Mouse (Mus musculus): ENCODE measurements around the gene Trim31. TPM values are rescaled to one million over a fixed set of nuclear protein-coding genes. Genes with fewer than 3 reads are reported as not detected.

Gene Trim31
- polyA plus RNA-seq, 1 experiment from 2014 or later = not detected

DNA sequence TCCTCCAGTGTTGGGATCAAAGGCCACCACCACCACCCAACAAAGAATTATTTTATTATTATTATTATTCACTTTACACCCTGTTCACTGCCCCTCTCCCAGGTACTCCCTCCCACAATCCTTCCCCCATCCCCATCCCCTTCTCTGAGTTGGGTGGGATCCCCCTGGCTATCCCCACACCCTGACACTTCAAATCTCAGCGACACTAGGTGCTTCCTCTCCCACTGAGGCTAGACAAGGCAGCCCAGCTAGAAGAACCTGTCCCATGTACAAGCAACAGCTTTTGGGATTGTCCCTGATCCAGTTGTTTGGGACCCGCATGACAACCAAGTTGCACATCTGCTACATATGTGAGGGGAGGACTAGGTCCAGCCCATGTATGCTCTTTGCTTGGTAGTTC lies 54.7 kb downstream of the Trim31 start:
- Histone ChIP-seq H3K27ac (replicated peaks) (no peak overlapping the region), H3K4me2 (no peak overlapping the region), H3K27me3 (no peaks in the 10 kb centered on the region), H3K4me3 (no peak overlapping the region), H3K36me3 (peaks cover 26% of the 10 kb centered on the region), H3K9me3 (no peaks in the 10 kb centered on the region), H3K9ac (no peak overlapping the region), H3K4me1 (replicated peaks) (peaks cover 35% of the 10 kb centered on the region)
- WGBS = 92% methylated on average over 2 of the region's 2 CpGs
- ATAC-seq (ENCODE audit: low read depth) = no peak

GRCm38 (mm10) chr17:36953062-36953461 lies 55.1 kb downstream of the Trim31 start:
- H3K4me1 ChIP-seq (replicated peaks) = peaks cover 35% of the 10 kb centered on the region
- no peak for ATAC-seq (ENCODE audit: low read depth)
- no peak overlapping the region for H3K4me2 ChIP-seq
- H3K36me3 ChIP-seq = peaks cover 26% of the 10 kb centered on the region
- H3K27ac ChIP-seq (replicated peaks) = no peak overlapping the region
- H3K9me3 ChIP-seq = no peaks in the 10 kb centered on the region
- WGBS = 96% methylated on average over 1 of the region's 1 CpGs
- no peak overlapping the region for H3K9ac ChIP-seq
- no peaks in the 10 kb centered on the region for H3K27me3 ChIP-seq
- H3K4me3 ChIP-seq = no peak overlapping the region

- H3K9me3 ChIP-seq = no peaks in the 10 kb centered on the region
- H3K36me3 ChIP-seq = peaks cover 13% of the 10 kb centered on the region; the same call in 1 of the 2 replicates
- H3K9ac ChIP-seq = peak within 1 kb of the TSS; percentile 91
- H3K4me2 ChIP-seq = peak within 1 kb of the TSS; percentile 90
- peak within 1 kb of the TSS; percentile 67 for H3K4me3 ChIP-seq
- ATAC-seq (ENCODE audit: low read depth) = peak; percentile 97
- H3K4me1 ChIP-seq (replicated peaks) = peaks cover 28% of the 10 kb centered on the region
- H3K27me3 ChIP-seq = no peaks in the 10 kb centered on the region
- WGBS = under 1% methylated on average over 46 of the region's 46 CpGs
- H3K27ac ChIP-seq (replicated peaks) = peak within 1 kb of the TSS; percentile 85
Measured at GRCm38 (mm10) chr17:36957999-36958743, 60.3 kb downstream of the Trim31 start, which contains the start of the genes Znrd1 and Znrd1as. Gene Znrd1, minus strand, starts transcription at chr17:36958559. Gene Znrd1as, plus strand, starts transcription at chr17:36958592.

- peak; percentile 33 for ATAC-seq (ENCODE audit: low read depth)
- 10% methylated on average over 12 of the region's 12 CpGs for WGBS
- peaks cover 13% of the 10 kb centered on the region; the same call in 1 of the 2 replicates for H3K36me3 ChIP-seq
- H3K9me3 ChIP-seq = no peaks in the 10 kb centered on the region
- peak overlapping the region; percentile 67 for H3K4me3 ChIP-seq
- H3K4me1 ChIP-seq (replicated peaks) = peaks cover 28% of the 10 kb centered on the region
- H3K4me2 ChIP-seq = peak overlapping the region; percentile 90
- H3K27me3 ChIP-seq = no peaks in the 10 kb centered on the region
- H3K9ac ChIP-seq = peak overlapping the region; percentile 77
- H3K27ac ChIP-seq (replicated peaks) = peak overlapping the region; percentile 85; the same call in 1 of the 2 replicates
Measured at GRCm38 (mm10) chr17:36958884-36959283, 61.0 kb downstream of the Trim31 start.

Other genes starting within 250 kb of the Trim31 start
- not detected in 2 replicates for gene H2-M1, start 225.9 kb upstream of the Trim31 start, polyA plus RNA-seq (2015; fragmentation: Nextera tagmentation; extraction: Ambion mirVana)
- not detected in 2 replicates for gene H2-M10.5, start 125.2 kb upstream of the Trim31 start, polyA plus RNA-seq (2015; fragmentation: Nextera tagmentation; extraction: Ambion mirVana)
- gene H2-M10.6, start 85.9 kb upstream of the Trim31 start, polyA plus RNA-seq (2015; fragmentation: Nextera tagmentation; extraction: Ambion mirVana) = not detected in 2 replicates
- 48.0 and 48.2 TPM in 2 replicates for gene Trim26, start 61.0 kb upstream of the Trim31 start, polyA plus RNA-seq (2015; fragmentation: Nextera tagmentation; extraction: Ambion mirVana)
- gene Trim15, start 30.9 kb upstream of the Trim31 start, polyA plus RNA-seq (2015; fragmentation: Nextera tagmentation; extraction: Ambion mirVana) = 0.43 and 0.61 TPM in 2 replicates
- 1.3 and 1.6 TPM in 2 replicates for gene Trim10, start 28.5 kb upstream of the Trim31 start, polyA plus RNA-seq (2015; fragmentation: Nextera tagmentation; extraction: Ambion mirVana)
- not detected in 2 replicates for gene Trim40, start 8.0 kb upstream of the Trim31 start, polyA plus RNA-seq (2015; fragmentation: Nextera tagmentation; extraction: Ambion mirVana)
- 1.1 and 1.3 TPM in 2 replicates for gene Rnf39, start 44.8 kb downstream of the Trim31 start, polyA plus RNA-seq (2015; fragmentation: Nextera tagmentation; extraction: Ambion mirVana)
- gene Ppp1r11, start 53.6 kb downstream of the Trim31 start, polyA plus RNA-seq (2015; fragmentation: Nextera tagmentation; extraction: Ambion mirVana) = 181 and 191 TPM in 2 replicates
- gene Znrd1, start 60.4 kb downstream of the Trim31 start, polyA plus RNA-seq (2015; fragmentation: Nextera tagmentation; extraction: Ambion mirVana) = 71.7 and 72.7 TPM in 2 replicates
- 5.8 and 6.4 TPM in 2 replicates for gene Znrd1as, start 60.5 kb downstream of the Trim31 start, polyA plus RNA-seq (2015; fragmentation: Nextera tagmentation; extraction: Ambion mirVana)
- gene 2410137M14Rik, start 83.1 kb downstream of the Trim31 start, polyA plus RNA-seq (2015; fragmentation: Nextera tagmentation; extraction: Ambion mirVana) = 0.31 TPM in 1 of 2 replicates, not detected in the other
- gene H2-M5, start 91.4 kb downstream of the Trim31 start, polyA plus RNA-seq (2015; fragmentation: Nextera tagmentation; extraction: Ambion mirVana) = 1.6 and 2.3 TPM in 2 replicates
- 241 and 262 TPM in 2 replicates for gene Zfp57, start 103.0 kb downstream of the Trim31 start, polyA plus RNA-seq (2015; fragmentation: Nextera tagmentation; extraction: Ambion mirVana)
- gene Mog, start 125.3 kb downstream of the Trim31 start, polyA plus RNA-seq (2015; fragmentation: Nextera tagmentation; extraction: Ambion mirVana) = 1.2 and 1.7 TPM in 2 replicates
- gene Gabbr1, start 147.8 kb downstream of the Trim31 start, polyA plus RNA-seq (2015; fragmentation: Nextera tagmentation; extraction: Ambion mirVana) = 56.2 and 57.0 TPM in 2 replicates
- not detected in 2 replicates for gene Olfr90, start 190.4 kb downstream of the Trim31 start, polyA plus RNA-seq (2015; fragmentation: Nextera tagmentation; extraction: Ambion mirVana)
- gene Olfr91, start 200.2 kb downstream of the Trim31 start, polyA plus RNA-seq (2015; fragmentation: Nextera tagmentation; extraction: Ambion mirVana) = not detected in 2 replicates
- not detected in 2 replicates for gene Olfr92, start 222.0 kb downstream of the Trim31 start, polyA plus RNA-seq (2015; fragmentation: Nextera tagmentation; extraction: Ambion mirVana)

All from neural tube, embryonic 13.5 days (tissue).